Mouse (Mus musculus): Measurements from ENCODE around the gene Lamb2. TPM values are rescaled to one million over a fixed set of nuclear protein-coding genes. Genes with fewer than 3 reads are reported as not detected.

The Lamb2 gene
- polyA plus RNA-seq, 1 experiment from 2014 or later = 19.2 TPM

GRCm38 (mm10) chr9:108523341-108523740 lies 43.8 kb downstream of the Lamb2 start:
- TF ChIP-seq EP300 (optimal IDR thresholded peaks at IDR 0.05) (no peak), CTCF (IDR thresholded peaks at IDR 0.05; ENCODE audit: low read depth) (no peak)
- Histone ChIP-seq H3K9ac (ENCODE audit: low read length) (no peak overlapping the region), H3K9me3 (ENCODE audit: control insufficient read depth, low read length) (no peaks in the 10 kb centered on the region), H3K27me3 (ENCODE audit: control insufficient read depth, insufficient read depth, low read length) (no peaks in the 10 kb centered on the region), H3K4me2 (replicated peaks; ENCODE audit: low read depth) (no peak overlapping the region), H3K36me3 (ENCODE audit: control insufficient read depth, insufficient read depth, low read length) (peaks cover 2% of the 10 kb centered on the region; the same call in 1 of the 2 replicates), H3K4me1 (replicated peaks; ENCODE audit: control insufficient read depth, insufficient read depth) (no peaks in the 10 kb centered on the region), H3K27ac (replicated peaks) (no peak overlapping the region), H3K4me3 (ENCODE audit: low read depth, low read length) (no peak overlapping the region)
- ATAC-seq (ENCODE audit: low FRiP score, low TSS enrichment) = no peak
- DNase-seq (ENCODE audit: low spot score) = no peak
- WGBS = 91% methylated on average over 4 of the region's 4 CpGs

DNA sequence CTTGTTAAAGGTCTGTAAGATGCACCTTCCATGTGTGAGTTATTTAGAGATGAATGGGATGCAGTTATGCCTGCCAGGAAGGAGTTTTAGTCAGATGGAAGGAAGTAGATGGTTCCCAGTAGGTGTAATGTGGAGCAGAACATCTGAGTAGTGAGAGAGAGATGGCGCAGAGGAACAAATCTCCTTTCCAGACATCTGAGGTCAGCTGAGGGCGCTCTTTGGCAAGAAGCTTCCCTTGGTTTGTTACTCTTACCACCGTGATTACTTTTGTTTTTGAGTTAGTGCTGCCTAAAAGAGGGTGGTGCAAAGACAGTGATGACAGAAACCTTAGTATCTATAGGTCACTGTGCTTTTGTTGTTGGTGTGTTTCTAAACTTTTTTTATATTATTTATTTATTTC lies 45.9 kb downstream of the Lamb2 start:
- H3K4me3 ChIP-seq (ENCODE audit: low read depth, low read length) = no peak overlapping the region
- no peak overlapping the region for H3K27ac ChIP-seq (replicated peaks)
- no peak overlapping the region for H3K9ac ChIP-seq (ENCODE audit: low read length)
- TF ChIP-seq CTCF (IDR thresholded peaks at IDR 0.05; ENCODE audit: low read depth) = no peak
- TF ChIP-seq EP300 (optimal IDR thresholded peaks at IDR 0.05) = no peak
- H3K9me3 ChIP-seq (ENCODE audit: control insufficient read depth, low read length) = no peaks in the 10 kb centered on the region
- H3K4me1 ChIP-seq (replicated peaks; ENCODE audit: control insufficient read depth, insufficient read depth) = no peaks in the 10 kb centered on the region
- DNase-seq (ENCODE audit: low spot score) (no peak), ATAC-seq (ENCODE audit: low FRiP score, low TSS enrichment) (no peak)
- no peaks in the 10 kb centered on the region for H3K27me3 ChIP-seq (ENCODE audit: control insufficient read depth, insufficient read depth, low read length)
- no peak overlapping the region for H3K4me2 ChIP-seq (replicated peaks; ENCODE audit: low read depth)
- 73% methylated on average over 3 of the region's 3 CpGs for WGBS
- H3K36me3 ChIP-seq (ENCODE audit: control insufficient read depth, insufficient read depth, low read length) = peaks cover 8% of the 10 kb centered on the region; the same call in 1 of the 2 replicates

DNA sequence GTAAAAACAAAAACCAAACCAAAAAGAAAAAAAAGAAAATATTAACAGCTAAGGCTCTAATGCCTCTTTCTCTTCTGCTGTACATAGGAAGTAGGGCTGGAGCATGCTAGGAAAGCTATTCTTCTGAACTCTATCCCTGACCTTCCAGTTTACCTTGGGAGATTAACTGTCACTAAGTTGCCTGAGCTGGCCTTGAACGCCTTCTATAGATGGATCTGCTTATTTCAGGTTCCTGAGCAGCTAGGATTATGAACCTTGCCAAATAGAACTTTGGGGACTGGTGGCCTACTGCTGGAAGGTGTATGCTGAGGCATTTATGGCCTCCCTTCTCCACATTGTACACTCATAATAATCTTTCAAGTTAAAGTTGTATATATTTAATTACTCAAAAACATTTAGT lies 51.4 kb downstream of the Lamb2 start:
- Histone ChIP-seq H3K4me1 (replicated peaks; ENCODE audit: control insufficient read depth, insufficient read depth) (no peaks in the 10 kb centered on the region), H3K9ac (ENCODE audit: low read length) (no peak overlapping the region), H3K36me3 (ENCODE audit: control insufficient read depth, insufficient read depth, low read length) (peaks cover 25% of the 10 kb centered on the region), H3K27ac (replicated peaks) (no peak overlapping the region), H3K4me2 (replicated peaks; ENCODE audit: low read depth) (no peak overlapping the region), H3K4me3 (ENCODE audit: low read depth, low read length) (no peak overlapping the region), H3K9me3 (ENCODE audit: control insufficient read depth, low read length) (no peaks in the 10 kb centered on the region), H3K27me3 (ENCODE audit: control insufficient read depth, insufficient read depth, low read length) (no peaks in the 10 kb centered on the region)
- TF ChIP-seq CTCF (IDR thresholded peaks at IDR 0.05; ENCODE audit: low read depth) (no peak), EP300 (optimal IDR thresholded peaks at IDR 0.05) (no peak)
- no peak for ATAC-seq (ENCODE audit: low FRiP score, low TSS enrichment)
- WGBS = 83% methylated on average over 1 of the region's 1 CpGs
- no peak for DNase-seq (ENCODE audit: low spot score)

- H3K4me1 ChIP-seq (replicated peaks; ENCODE audit: control insufficient read depth, insufficient read depth) = no peaks in the 10 kb centered on the region
- no peak overlapping the region for H3K4me3 ChIP-seq (ENCODE audit: low read depth, low read length)
- H3K9ac ChIP-seq (ENCODE audit: low read length) = no peak overlapping the region
- H3K4me2 ChIP-seq (replicated peaks; ENCODE audit: low read depth) = no peak overlapping the region
- H3K36me3 ChIP-seq (ENCODE audit: control insufficient read depth, insufficient read depth, low read length) = peaks cover 30% of the 10 kb centered on the region
- no peaks in the 10 kb centered on the region for H3K9me3 ChIP-seq (ENCODE audit: control insufficient read depth, low read length)
- TF ChIP-seq CTCF (IDR thresholded peaks at IDR 0.05; ENCODE audit: low read depth) = no peak
- WGBS = 91% methylated on average over 1 of the region's 1 CpGs
- ATAC-seq (ENCODE audit: low FRiP score, low TSS enrichment) (no peak), DNase-seq (ENCODE audit: low spot score) (no peak)
- H3K27me3 ChIP-seq (ENCODE audit: control insufficient read depth, insufficient read depth, low read length) = no peaks in the 10 kb centered on the region
- no peak overlapping the region for H3K27ac ChIP-seq (replicated peaks)
Observed at GRCm38 (mm10) chr9:108531496-108531895, 52.0 kb downstream of the Lamb2 start.

Other genes with a start within 250 kb of the Lamb2 start
- 52.7 and 59.2 TPM in 2 replicates for gene Dag1, start 215.8 kb upstream of the Lamb2 start, polyA plus RNA-seq (2015; fragmentation: Nextera tagmentation; extraction: Ambion mirVana)
- 17.3 and 20.3 TPM in 2 replicates for gene Nicn1, start 189.3 kb upstream of the Lamb2 start, polyA plus RNA-seq (2015; fragmentation: Nextera tagmentation; extraction: Ambion mirVana)
- gene Amt, start 182.9 kb upstream of the Lamb2 start, polyA plus RNA-seq (2015; fragmentation: Nextera tagmentation; extraction: Ambion mirVana) = 10.5 and 11.6 TPM in 2 replicates
- 363 and 370 TPM in 2 replicates for gene Rhoa, start 173.6 kb upstream of the Lamb2 start, polyA plus RNA-seq (2015; fragmentation: Nextera tagmentation; extraction: Ambion mirVana)
- 58.2 and 61.4 TPM in 2 replicates for gene Tcta, start 173.6 kb upstream of the Lamb2 start, polyA plus RNA-seq (2015; fragmentation: Nextera tagmentation; extraction: Ambion mirVana)
- 1,072 and 1,116 TPM in 2 replicates for gene Gpx1, start 140.8 kb upstream of the Lamb2 start, polyA plus RNA-seq (2015; fragmentation: Nextera tagmentation; extraction: Ambion mirVana)
- 56.8 and 59.6 TPM in 2 replicates for gene Usp4, start 131.9 kb upstream of the Lamb2 start, polyA plus RNA-seq (2015; fragmentation: Nextera tagmentation; extraction: Ambion mirVana)
- gene 1700102P08Rik, start 86.9 kb upstream of the Lamb2 start, polyA plus RNA-seq (2015; fragmentation: Nextera tagmentation; extraction: Ambion mirVana) = 0.17 and 0.21 TPM in 2 replicates
- gene Ccdc36, start 51.3 kb upstream of the Lamb2 start, polyA plus RNA-seq (2015; fragmentation: Nextera tagmentation; extraction: Ambion mirVana) = 0.39 and 0.41 TPM in 2 replicates
- not detected in 2 replicates for gene BC048562, start 43.3 kb upstream of the Lamb2 start, polyA plus RNA-seq (2015; fragmentation: Nextera tagmentation; extraction: Ambion mirVana)
- gene Ccdc71, start 19.2 kb upstream of the Lamb2 start, polyA plus RNA-seq (2015; fragmentation: Nextera tagmentation; extraction: Ambion mirVana) = 29.7 and 32.2 TPM in 2 replicates
- gene Klhdc8b, start 18.2 kb upstream of the Lamb2 start, polyA plus RNA-seq (2015; fragmentation: Nextera tagmentation; extraction: Ambion mirVana) = 37.2 and 46.7 TPM in 2 replicates
- gene Usp19, start 10.9 kb downstream of the Lamb2 start, polyA plus RNA-seq (2015; fragmentation: Nextera tagmentation; extraction: Ambion mirVana) = 22.2 and 22.7 TPM in 2 replicates
- 66.4 and 70.6 TPM in 2 replicates for gene Qars, start 28.0 kb downstream of the Lamb2 start, polyA plus RNA-seq (2015; fragmentation: Nextera tagmentation; extraction: Ambion mirVana)
- gene Qrich1, start 37.1 kb downstream of the Lamb2 start, polyA plus RNA-seq (2015; fragmentation: Nextera tagmentation; extraction: Ambion mirVana) = 47.7 and 50.5 TPM in 2 replicates
- 67.1 and 70.6 TPM in 2 replicates for gene Impdh2, start 80.5 kb downstream of the Lamb2 start, polyA plus RNA-seq (2015; fragmentation: Nextera tagmentation; extraction: Ambion mirVana)
- gene Ndufaf3, start 87.7 kb downstream of the Lamb2 start, polyA plus RNA-seq (2015; fragmentation: Nextera tagmentation; extraction: Ambion mirVana) = 40.4 and 42.4 TPM in 2 replicates
- gene Dalrd3, start 90.2 kb downstream of the Lamb2 start, polyA plus RNA-seq (2015; fragmentation: Nextera tagmentation; extraction: Ambion mirVana) = 44.9 and 50.5 TPM in 2 replicates
- gene Wdr6, start 99.0 kb downstream of the Lamb2 start, polyA plus RNA-seq (2015; fragmentation: Nextera tagmentation; extraction: Ambion mirVana) = 23.2 and 25.5 TPM in 2 replicates
- 3.7 and 4.4 TPM in 2 replicates for gene P4htm, start 117.9 kb downstream of the Lamb2 start, polyA plus RNA-seq (2015; fragmentation: Nextera tagmentation; extraction: Ambion mirVana)
- gene Arih2, start 169.7 kb downstream of the Lamb2 start, polyA plus RNA-seq (2015; fragmentation: Nextera tagmentation; extraction: Ambion mirVana) = 25.1 and 27.2 TPM in 2 replicates
- 71.5 and 75.1 TPM in 2 replicates for gene Slc25a20, start 182.4 kb downstream of the Lamb2 start, polyA plus RNA-seq (2015; fragmentation: Nextera tagmentation; extraction: Ambion mirVana)
- 22.2 and 24.0 TPM in 2 replicates for gene Prkar2a, start 209.6 kb downstream of the Lamb2 start, polyA plus RNA-seq (2015; fragmentation: Nextera tagmentation; extraction: Ambion mirVana)

All from stomach, postnatal 0 days (tissue).